Mouse (Mus musculus): ENCODE measurements around the gene Emx2. TPM values are rescaled to one million over a fixed set of nuclear protein-coding genes. Genes with fewer than 3 reads are reported as not detected.
A peak's percentile ranks its signal among the peaks of the same experiment; 100 is the strongest.

The Emx2 gene
- polyA plus RNA-seq, 1 experiment from 2014 or later, result 0.08 TPM

DNA sequence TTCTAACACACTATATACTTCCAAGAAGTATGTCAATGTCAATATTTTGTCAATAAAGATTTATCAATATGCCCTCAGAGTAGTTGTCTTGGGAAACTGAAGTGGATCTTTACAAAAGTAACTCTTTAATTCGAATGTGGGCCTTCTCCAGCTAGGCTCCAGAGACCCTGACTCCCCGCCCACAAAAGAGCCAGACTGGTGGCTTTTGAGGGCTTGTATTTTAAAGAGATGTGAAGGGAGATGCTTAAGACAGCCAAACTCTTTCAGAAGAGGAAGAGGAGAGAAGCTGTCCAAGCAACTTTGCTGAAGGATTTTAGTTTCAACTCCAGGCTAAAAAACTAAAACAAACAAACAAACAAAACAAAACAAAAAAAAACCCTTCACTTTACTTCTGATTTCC, 7.1 kb downstream of the Emx2 start:
- DNase-seq (ENCODE audit: low spot score) (no peak), ATAC-seq (ENCODE audit: low FRiP score, low TSS enrichment) (no peak)
- H3K4me1 ChIP-seq (replicated peaks; ENCODE audit: control insufficient read depth, insufficient read depth), result no peaks in the 10 kb centered on the region; the same call in 1 of the 2 replicates
- no peak overlapping the region for H3K27ac ChIP-seq (replicated peaks)
- TF ChIP-seq CTCF (IDR thresholded peaks at IDR 0.05; ENCODE audit: low read depth) (no peak), EP300 (optimal IDR thresholded peaks at IDR 0.05) (no peak)
- WGBS, result 9% methylated on average over 2 of the region's 2 CpGs
- H3K27me3 ChIP-seq (ENCODE audit: control insufficient read depth, insufficient read depth, low read length), result peaks cover 49% of the 10 kb centered on the region
- H3K9me3 ChIP-seq (ENCODE audit: control insufficient read depth, low read length), result no peaks in the 10 kb centered on the region
- no peak overlapping the region for H3K4me2 ChIP-seq (replicated peaks; ENCODE audit: low read depth)
- H3K4me3 ChIP-seq (ENCODE audit: low read depth, low read length), result no peak overlapping the region
- H3K36me3 ChIP-seq (ENCODE audit: control insufficient read depth, insufficient read depth, low read length), result no peaks in the 10 kb centered on the region
- H3K9ac ChIP-seq (ENCODE audit: low read length), result no peak overlapping the region

DNA sequence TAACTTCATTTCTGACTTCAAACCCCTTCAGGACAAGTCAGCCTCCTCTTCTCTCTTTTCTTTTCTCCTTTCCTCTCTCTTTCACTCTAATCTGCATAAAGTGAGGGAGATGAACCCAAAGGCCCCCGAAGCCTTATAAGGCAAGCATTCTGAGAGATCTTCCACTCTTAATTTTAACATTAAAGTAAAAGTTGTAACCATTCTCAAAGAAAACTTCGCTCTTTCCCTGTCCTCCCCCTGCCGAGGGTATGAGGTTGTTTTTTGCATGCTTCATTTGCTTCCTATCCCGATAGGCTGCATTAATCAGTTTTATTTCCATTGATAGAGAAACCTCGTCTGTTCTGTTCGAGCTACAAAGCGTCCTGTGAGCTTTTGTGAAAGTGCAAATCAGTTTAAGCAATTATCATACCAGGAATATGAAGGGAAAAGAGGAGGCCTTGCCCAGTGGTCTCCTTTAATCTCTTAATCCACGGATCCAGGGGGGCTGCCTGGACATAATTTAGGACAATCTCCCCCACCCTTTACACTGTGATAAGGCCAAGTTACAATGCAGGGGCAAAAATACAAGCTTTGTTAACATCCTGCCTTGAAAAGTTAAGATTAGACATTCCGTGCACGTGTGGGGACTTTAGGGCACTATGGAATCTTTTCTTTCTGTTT, 7.7 kb downstream of the Emx2 start:
- Histone ChIP-seq H3K9ac (ENCODE audit: low read length) (no peak overlapping the region), H3K27me3 (ENCODE audit: control insufficient read depth, insufficient read depth, low read length) (peaks cover 52% of the 10 kb centered on the region), H3K4me2 (replicated peaks; ENCODE audit: low read depth) (no peak overlapping the region), H3K9me3 (ENCODE audit: control insufficient read depth, low read length) (no peaks in the 10 kb centered on the region), H3K27ac (replicated peaks) (no peak overlapping the region), H3K4me1 (replicated peaks; ENCODE audit: control insufficient read depth, insufficient read depth) (no peaks in the 10 kb centered on the region; the same call in 1 of the 2 replicates), H3K36me3 (ENCODE audit: control insufficient read depth, insufficient read depth, low read length) (no peaks in the 10 kb centered on the region), H3K4me3 (ENCODE audit: low read depth, low read length) (no peak overlapping the region)
- WGBS, result 7% methylated on average over 10 of the region's 10 CpGs
- TF ChIP-seq CTCF (IDR thresholded peaks at IDR 0.05; ENCODE audit: low read depth) (no peak), EP300 (optimal IDR thresholded peaks at IDR 0.05) (no peak)
- no peak for ATAC-seq (ENCODE audit: low FRiP score, low TSS enrichment)
- no peak for DNase-seq (ENCODE audit: low spot score)

DNA sequence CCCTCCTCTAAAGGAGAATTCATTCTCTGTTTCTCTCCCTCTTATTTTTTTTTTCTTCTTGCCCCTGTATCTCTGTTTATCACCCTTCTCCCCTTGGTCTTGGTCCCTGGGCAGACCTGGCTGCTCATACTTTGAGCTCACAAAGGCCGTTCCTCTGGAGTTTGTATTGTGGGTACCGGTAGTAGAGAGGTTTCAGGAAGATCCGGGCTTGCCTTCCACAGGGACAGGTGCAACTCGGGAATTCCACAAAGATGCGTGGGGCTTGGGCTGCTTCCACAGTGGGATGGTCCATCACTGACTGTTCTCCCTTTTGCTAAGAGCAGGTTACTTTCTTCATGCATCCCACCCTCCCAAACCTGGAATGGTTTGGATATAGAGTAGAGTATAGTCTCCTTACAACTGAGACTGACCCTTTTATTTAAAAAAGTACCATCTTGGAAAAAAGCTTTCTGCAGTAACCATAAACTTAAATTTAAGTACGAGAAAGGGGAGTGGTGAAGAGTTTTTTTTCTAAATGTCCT, 8.3 kb downstream of the Emx2 start:
- Histone ChIP-seq H3K4me1 (replicated peaks; ENCODE audit: control insufficient read depth, insufficient read depth) (no peaks in the 10 kb centered on the region; the same call in 1 of the 2 replicates), H3K4me3 (ENCODE audit: low read depth, low read length) (no peak overlapping the region), H3K36me3 (ENCODE audit: control insufficient read depth, insufficient read depth, low read length) (no peaks in the 10 kb centered on the region), H3K27ac (replicated peaks) (no peak overlapping the region), H3K4me2 (replicated peaks; ENCODE audit: low read depth) (no peak overlapping the region), H3K9me3 (ENCODE audit: control insufficient read depth, low read length) (no peaks in the 10 kb centered on the region), H3K27me3 (ENCODE audit: control insufficient read depth, insufficient read depth, low read length) (peaks cover 54% of the 10 kb centered on the region), H3K9ac (ENCODE audit: low read length) (no peak overlapping the region)
- DNase-seq (ENCODE audit: low spot score) (no peak), ATAC-seq (ENCODE audit: low FRiP score, low TSS enrichment) (no peak)
- TF ChIP-seq CTCF (IDR thresholded peaks at IDR 0.05; ENCODE audit: low read depth), result no peak
- no peak for TF ChIP-seq EP300 (optimal IDR thresholded peaks at IDR 0.05)
- 6% methylated on average over 6 of the region's 6 CpGs for WGBS

DNA sequence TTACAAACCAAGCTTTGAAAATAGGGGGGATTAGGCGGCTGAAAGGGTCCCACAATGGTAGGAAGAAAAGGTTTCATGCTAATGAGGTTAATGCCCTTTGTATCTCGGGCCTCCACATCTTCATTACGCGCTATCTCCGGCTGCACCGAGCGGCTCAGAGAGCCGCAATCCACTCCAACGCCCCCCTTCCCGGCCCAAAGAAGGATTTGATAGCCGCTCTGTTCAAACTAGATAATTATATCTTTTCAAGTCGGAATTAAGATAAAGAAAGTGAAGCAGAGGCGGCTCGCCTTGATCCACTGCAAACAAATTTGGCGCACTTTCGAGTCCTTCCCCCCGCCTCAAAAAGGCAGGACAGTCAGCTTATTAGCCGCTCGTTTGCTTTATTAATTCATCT, 8.8 kb downstream of the Emx2 start:
- Histone ChIP-seq H3K27ac (replicated peaks) (no peak overlapping the region), H3K36me3 (ENCODE audit: control insufficient read depth, insufficient read depth, low read length) (no peaks in the 10 kb centered on the region), H3K9me3 (ENCODE audit: control insufficient read depth, low read length) (no peaks in the 10 kb centered on the region), H3K4me2 (replicated peaks; ENCODE audit: low read depth) (no peak overlapping the region), H3K4me1 (replicated peaks; ENCODE audit: control insufficient read depth, insufficient read depth) (no peaks in the 10 kb centered on the region; the same call in 1 of the 2 replicates), H3K9ac (ENCODE audit: low read length) (no peak overlapping the region), H3K27me3 (ENCODE audit: control insufficient read depth, insufficient read depth, low read length) (peaks cover 56% of the 10 kb centered on the region), H3K4me3 (ENCODE audit: low read depth, low read length) (no peak overlapping the region)
- TF ChIP-seq CTCF (IDR thresholded peaks at IDR 0.05; ENCODE audit: low read depth), result no peak
- no peak for TF ChIP-seq EP300 (optimal IDR thresholded peaks at IDR 0.05)
- DNase-seq (ENCODE audit: low spot score) (no peak), ATAC-seq (ENCODE audit: low FRiP score, low TSS enrichment) (no peak)
- WGBS, result 3% methylated on average over 19 of the region's 19 CpGs

DNA sequence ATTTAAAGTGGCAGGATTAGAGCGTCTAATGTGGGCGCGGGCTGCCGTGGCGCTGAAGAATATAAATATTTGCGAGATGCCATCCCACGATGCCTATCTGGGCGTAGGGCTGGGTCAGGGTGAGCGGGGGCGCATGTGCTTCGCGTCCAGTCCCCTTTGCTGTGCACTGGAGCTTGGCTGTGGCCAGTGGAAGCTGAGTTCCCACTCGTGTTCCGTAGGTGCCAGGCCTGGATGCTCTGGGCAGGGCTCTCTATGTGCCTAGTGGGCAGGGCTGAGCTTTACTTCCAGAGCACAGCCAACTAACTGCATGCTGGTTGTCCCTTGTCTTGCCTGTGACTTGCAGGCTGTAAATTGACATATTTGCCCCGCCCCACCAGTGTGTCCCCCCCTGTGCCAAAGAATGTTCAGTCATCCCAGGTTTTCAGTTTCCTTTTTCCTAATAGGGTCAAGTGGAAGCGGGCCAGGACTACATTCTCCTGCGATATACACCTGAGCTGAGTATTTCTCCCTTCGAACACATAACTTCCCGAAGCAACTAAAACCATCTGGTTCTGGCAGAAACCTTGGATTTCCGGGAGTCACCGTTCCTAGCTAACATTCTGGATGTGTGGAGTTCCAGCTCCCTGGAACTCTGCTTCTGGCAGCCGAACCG, 9.4 kb downstream of the Emx2 start:
- H3K4me1 ChIP-seq (replicated peaks; ENCODE audit: control insufficient read depth, insufficient read depth), result no peaks in the 10 kb centered on the region; the same call in 1 of the 2 replicates
- H3K36me3 ChIP-seq (ENCODE audit: control insufficient read depth, insufficient read depth, low read length), result no peaks in the 10 kb centered on the region
- H3K9ac ChIP-seq (ENCODE audit: low read length), result no peak overlapping the region
- ATAC-seq (ENCODE audit: low FRiP score, low TSS enrichment) (no peak; the same call in 1 of the 2 replicates), DNase-seq (ENCODE audit: low spot score) (no peak)
- no peak overlapping the region for H3K4me2 ChIP-seq (replicated peaks; ENCODE audit: low read depth)
- H3K4me3 ChIP-seq (ENCODE audit: low read depth, low read length), result 0 out of 2 replicates have a peak overlapping the region, but pooled peaks have one; percentile 8
- no peak for TF ChIP-seq EP300 (optimal IDR thresholded peaks at IDR 0.05)
- TF ChIP-seq CTCF (IDR thresholded peaks at IDR 0.05; ENCODE audit: low read depth), result no peak
- 3% methylated on average over 23 of the region's 23 CpGs for WGBS
- no peaks in the 10 kb centered on the region for H3K9me3 ChIP-seq (ENCODE audit: control insufficient read depth, low read length)
- H3K27me3 ChIP-seq (ENCODE audit: control insufficient read depth, insufficient read depth, low read length), result peaks cover 52% of the 10 kb centered on the region
- no peak overlapping the region for H3K27ac ChIP-seq (replicated peaks)

All from stomach, postnatal 0 days (tissue).